Mouse (Mus musculus) MEL (cell line): ENCODE data around the gene Mfsd13b. TPM values are rescaled to one million over a fixed set of nuclear protein-coding genes. Genes with fewer than 3 reads are reported as not detected.

Source experiments
- DNase-seq: peaks from one replicate; pipeline ENCODE4 v3.0.0; 2011; ENCODE audit warnings: low read depth, low spot score
- H3K27ac ChIP-seq: 2 replicates; pipeline ENCODE4 v1.5.1; 2012; ENCODE audit warnings: low read depth, mild to moderate bottlenecking, control low read depth, low read length, moderate library complexity; ENCODE audit not compliant: control insufficient read depth
- H3K27me3 ChIP-seq, 2 experiments: fragments of 150-350 bp in 1 of 2; sonication (generic) in 1 of 2; 2 replicates each; pipeline ENCODE4 v1.6.1; 2012; ENCODE audit warnings: low read length in 2 of 2, mild to moderate bottlenecking in 2 of 2, improper control_type of control experiment in 1 of 2, moderate library complexity in 1 of 2; ENCODE audit not compliant: insufficient read depth in 2 of 2, control insufficient read depth in 1 of 2
- H3K36me3 ChIP-seq, 2 experiments: 2 replicates each; pipeline ENCODE4 v1.6.1; 2012 to 2014; ENCODE audit warnings: low read length in 2 of 2, improper control_type of control experiment in 1 of 2, inconsistent platforms in 1 of 2, mild to moderate bottlenecking in 1 of 2; ENCODE audit not compliant: insufficient read depth in 2 of 2, control insufficient read depth in 1 of 2
- H3K4me1 ChIP-seq, 2 experiments: fragments of 150-350 bp in 1 of 2; sonication (generic) in 1 of 2; 2 replicates each; pipeline ENCODE4 v1.6.1; 2012; ENCODE audit warnings: low read length in 2 of 2, improper control_type of control experiment in 1 of 2, mild to moderate bottlenecking in 1 of 2; ENCODE audit not compliant: insufficient read depth in 2 of 2, control insufficient read depth in 1 of 2
- H3K4me3 ChIP-seq, 2 experiments: fragments of 150-350 bp in 1 of 2; sonication (generic) in 1 of 2; 2 replicates each; pipeline ENCODE4 v1.5.1; 2012; ENCODE audit warnings: low read depth in 2 of 2, low read length in 2 of 2, mild to moderate bottlenecking in 2 of 2, moderate library complexity in 2 of 2, control low read depth in 1 of 2, improper control_type of control experiment in 1 of 2; ENCODE audit not compliant: control insufficient read depth in 1 of 2, insufficient read depth in 1 of 2
- H3K79me2 ChIP-seq: 2 replicates; pipeline ENCODE4 v1.6.1; 2012; ENCODE audit warnings: mild to moderate bottlenecking, low read length, moderate library complexity; ENCODE audit not compliant: control insufficient read depth, poor library complexity, insufficient read depth
- H3K9ac ChIP-seq: 2 replicates; pipeline ENCODE4 v1.6.1; 2012; ENCODE audit warnings: low read depth, mild to moderate bottlenecking, control low read depth, low read length, moderate library complexity; ENCODE audit not compliant: control insufficient read depth, poor library complexity, severe bottlenecking
- H3K9me3 ChIP-seq: fragments of 150-350 bp; sonication (generic); replicated peaks from 2 replicates; pipeline ENCODE4 v1.6.1; 2012; ENCODE audit warnings: mild to moderate bottlenecking, low read length, improper control_type of control experiment, moderate library complexity; ENCODE audit not compliant: insufficient read depth
- BHLHE40 ChIP-seq: IDR thresholded peaks from 2 replicates; pipeline ENCODE4 v1.6.1; 2012; ENCODE audit warnings: low read depth, mild to moderate bottlenecking, inconsistent platforms, low read length, improper control_type of control experiment, borderline replicate concordance
- CHD2 ChIP-seq: IDR thresholded peaks from 2 replicates; pipeline ENCODE4 v1.6.1; 2011; ENCODE audit warnings: low read length, improper control_type of control experiment
- E2F4 ChIP-seq: IDR thresholded peaks from 2 replicates; pipeline ENCODE4 v1.6.1; 2011; ENCODE audit warnings: low read depth, low read length, improper control_type of control experiment, borderline replicate concordance
- EP300 ChIP-seq, 2 experiments: IDR thresholded peaks; 2 replicates each; pipeline ENCODE4 v1.6.1; 2011; ENCODE audit warnings: improper control_type of control experiment in 2 of 2, low read length in 2 of 2, low read depth in 1 of 2, mild to moderate bottlenecking in 1 of 2
- ETS1 ChIP-seq: IDR thresholded peaks from 2 replicates; pipeline ENCODE4 v1.6.1; 2012; ENCODE audit warnings: low read depth, mild to moderate bottlenecking, inconsistent platforms, low read length, improper control_type of control experiment, moderate library complexity
- GABPA ChIP-seq: IDR thresholded peaks from 2 replicates; pipeline ENCODE4 v1.6.1; 2012; ENCODE audit warnings: low read depth, mild to moderate bottlenecking, inconsistent platforms, low read length, improper control_type of control experiment, moderate library complexity
- HCFC1 ChIP-seq: IDR thresholded peaks from 2 replicates; pipeline ENCODE4 v1.6.1; 2012; ENCODE audit warnings: low read depth, mild to moderate bottlenecking, inconsistent platforms, low read length, improper control_type of control experiment, moderate library complexity
- KAT2A ChIP-seq: conservative IDR thresholded peaks from 2 replicates; pipeline ENCODE4 v1.6.1; 2012; ENCODE audit warnings: low read depth, low read length, improper control_type of control experiment, inconsistent platforms
- MAZ ChIP-seq: IDR thresholded peaks from 2 replicates; pipeline ENCODE4 v1.6.1; 2012; ENCODE audit warnings: low read depth, mild to moderate bottlenecking, inconsistent platforms, low read length, improper control_type of control experiment
- MXI1 ChIP-seq: IDR thresholded peaks from 2 replicates; pipeline ENCODE4 v1.6.1; 2011; ENCODE audit warnings: mild to moderate bottlenecking, low read depth, low read length, improper control_type of control experiment
- MYC ChIP-seq: IDR thresholded peaks from 2 replicates; pipeline ENCODE4 v1.6.1; 2011; ENCODE audit warnings: low read depth, mild to moderate bottlenecking, low read length, improper control_type of control experiment, moderate library complexity
- NELFE ChIP-seq: IDR thresholded peaks from 2 replicates; pipeline ENCODE4 v1.6.1; 2011; ENCODE audit warnings: low read depth, low read length, improper control_type of control experiment
- NRF1 ChIP-seq: IDR thresholded peaks from 2 replicates; pipeline ENCODE4 v1.6.1; 2014; ENCODE audit warnings: low read depth, mild to moderate bottlenecking, inconsistent platforms, low read length, improper control_type of control experiment, moderate library complexity; ENCODE audit not compliant: poor library complexity, insufficient read depth, severe bottlenecking
- RAD21 ChIP-seq: IDR thresholded peaks from 2 replicates; pipeline ENCODE4 v1.6.1; 2011; ENCODE audit warnings: mild to moderate bottlenecking, low read depth, low read length, improper control_type of control experiment
- RCOR1 ChIP-seq: IDR thresholded peaks from 2 replicates; pipeline ENCODE4 v1.6.1; 2012; ENCODE audit warnings: low read depth, mild to moderate bottlenecking, inconsistent platforms, low read length, improper control_type of control experiment
- SIN3A ChIP-seq: IDR thresholded peaks from 2 replicates; pipeline ENCODE4 v1.6.1; 2012; ENCODE audit warnings: low read length, improper control_type of control experiment, inconsistent platforms
- SMC3 ChIP-seq: IDR thresholded peaks from 2 replicates; pipeline ENCODE4 v1.6.1; 2011; ENCODE audit warnings: low read depth, low read length, improper control_type of control experiment
- TAL1 ChIP-seq: IDR thresholded peaks from 2 replicates; pipeline ENCODE4 v1.6.1; 2012; ENCODE audit warnings: mild to moderate bottlenecking, inconsistent platforms, low read length, moderate library complexity, mixed read lengths
- TCF12 ChIP-seq: IDR thresholded peaks from 2 replicates; pipeline ENCODE4 v1.6.1; 2014; ENCODE audit warnings: low read depth, mild to moderate bottlenecking, inconsistent platforms, low read length, improper control_type of control experiment, moderate library complexity
- USF1 ChIP-seq: IDR thresholded peaks from 2 replicates; pipeline ENCODE4 v1.6.1; 2014; ENCODE audit warnings: low read depth, mild to moderate bottlenecking, inconsistent platforms, low read length, improper control_type of control experiment, moderate library complexity
- USF2 ChIP-seq, 2 experiments: IDR thresholded peaks; 2 replicates each; pipeline ENCODE4 v1.6.1; 2011 to 2012; ENCODE audit warnings: improper control_type of control experiment in 2 of 2, low read length in 2 of 2, borderline replicate concordance in 1 of 2, inconsistent platforms in 1 of 2, low read depth in 1 of 2, mild to moderate bottlenecking in 1 of 2; ENCODE audit not compliant: insufficient read depth in 1 of 2
- ZKSCAN1 ChIP-seq: IDR thresholded peaks from 2 replicates; pipeline ENCODE4 v1.6.1; 2012; ENCODE audit warnings: low read depth, mild to moderate bottlenecking, inconsistent platforms, low read length, improper control_type of control experiment, moderate library complexity
- ZNF384 ChIP-seq: IDR thresholded peaks from 2 replicates; pipeline ENCODE4 v1.6.1; 2012; ENCODE audit warnings: low read depth, mild to moderate bottlenecking, inconsistent platforms, low read length, improper control_type of control experiment
- polyA plus RNA-seq, 2 experiments: library from polyadenylated mRNA; stranded (reverse) in 1 of 2; unstranded in 1 of 2; fragments of >175 nt in 1 of 2; fragments of >200 nt in 1 of 2; gene quantifications; 2 replicates each; pipeline versions ENCODE4 v1.2.1 to v1.2.4; 2012; ENCODE audit warnings: low replicate concordance in 2 of 2, low read depth in 1 of 2; ENCODE audit not compliant: insufficient read length in 2 of 2, insufficient read depth in 1 of 2, missing spikeins in 1 of 2
- total RNA-seq: library from RNA; depleted of rRNA; stranded (reverse); fragments of 300-350 nt; gene quantifications from 2 replicates; pipeline ENCODE4 v1.2.3, GENCODE M21; 2012

Gene Mfsd13b
- total and polyA plus RNA-seq, 3 experiments: 0.17 TPM; not detected in 2

GRCm38 (mm10) chr7:121045671-121046453, 63.6 kb downstream of the Mfsd13b start:
- H3K36me3 ChIP-seq: peaks cover 17 to 21% of the 10 kb centered on the region in 2 experiments
- H3K79me2 ChIP-seq: peaks cover 46% of the 10 kb centered on the region
- H3K4me3 ChIP-seq: no peak overlapping the region
- H3K27ac ChIP-seq: no peak overlapping the region
- no peak for DNase-seq
- peaks cover 10 to 15% of the 10 kb centered on the region in 2 experiments for H3K4me1 ChIP-seq
- TF ChIP-seq ZKSCAN1 (no peak), TAL1 (no peak), RCOR1 (no peak)
- H3K9me3 ChIP-seq: no peaks in the 10 kb centered on the region
- no peaks in the 10 kb centered on the region for H3K27me3 ChIP-seq
- no peak overlapping the region for H3K9ac ChIP-seq

- no peak overlapping the region for H3K4me3 ChIP-seq
- H3K9me3 ChIP-seq: no peaks in the 10 kb centered on the region
- peaks cover 21 to 22% of the 10 kb centered on the region in 2 experiments for H3K36me3 ChIP-seq
- peak; percentile 43; the same call in 1 of the 2 replicates for TF ChIP-seq ZNF384
- peak; percentile 84; the same call in 1 of the 2 replicates for TF ChIP-seq USF1
- no peak for TF ChIP-seq MAZ
- TF ChIP-seq NRF1: no peak
- TF ChIP-seq USF2 (IDR thresholded peaks at IDR 0.05; ENCODE audit: borderline replicate concordance in 1 of 2, insufficient read depth in 1 of 2, low read depth in 1 of 2, low read length in 2 of 2): 0 out of 4 replicates have a peak, but pooled peaks of 1 of the 2 experiments have one; percentile 27
- peak; percentile 43; the same call in 1 of the 2 replicates for TF ChIP-seq MXI1
- TF ChIP-seq EP300 (IDR thresholded peaks at IDR 0.05; ENCODE audit: low read depth in 1 of 2, low read length in 2 of 2): peak in 1 of 2 experiments; percentile 75; a peak in 1 of 4 replicates
- peak; percentile 30; the same call in 1 of the 2 replicates for TF ChIP-seq ETS1
- peak; percentile 64; the same call in 1 of the 2 replicates for TF ChIP-seq RCOR1
- H3K79me2 ChIP-seq: peaks cover 34% of the 10 kb centered on the region
- H3K4me1 ChIP-seq: peaks cover 10 to 15% of the 10 kb centered on the region in 2 experiments
- peak overlapping the region; percentile 47; the same call in 1 of the 2 replicates for H3K27ac ChIP-seq
- peak; percentile 45 for DNase-seq
- H3K9ac ChIP-seq: no peak overlapping the region
- no peaks in the 10 kb centered on the region for H3K27me3 ChIP-seq
Observed at GRCm38 (mm10) chr7:121047624-121048023, 65.3 kb downstream of the Mfsd13b start.

- DNase-seq: no peak
- Histone ChIP-seq H3K4me3 (no peak overlapping the region), H3K36me3 (peaks cover 7 to 34% of the 10 kb centered on the region in 2 experiments; a peak in 3 of 4 replicates), H3K9ac (no peak overlapping the region), H3K79me2 (0 out of 2 replicates have a peak, but pooled peaks cover 1% of the 10 kb centered on the region), H3K27ac (no peak overlapping the region), H3K9me3 (no peaks in the 10 kb centered on the region), H3K4me1 (peaks cover 0 to under 1% of the 10 kb centered on the region in 2 experiments; a peak in 2 of 4 replicates), H3K27me3 (no peaks in the 10 kb centered on the region)
- TF ChIP-seq KAT2A (no peak), MXI1 (no peak), MAZ (no peak), BHLHE40 (no peak), E2F4 (no peak), NELFE (no peak), SIN3A (no peak), SMC3 (no peak), GABPA (no peak), RAD21 (no peak), TCF12 (no peak), EP300 (IDR thresholded peaks at IDR 0.05; ENCODE audit: low read depth in 1 of 2, low read length in 2 of 2) (no peak), USF1 (no peak), MYC (no peak), CHD2 (no peak), HCFC1 (no peak)
Observed at GRCm38 (mm10) chr7:121053071-121053470, 70.8 kb downstream of the Mfsd13b start.
